Mouse (Mus musculus): ENCODE measurements around the gene Zglp1.

- TF ChIP-seq POLR2A (IDR thresholded peaks at IDR 0.05; ENCODE audit: borderline replicate concordance, control insufficient read depth, low read depth, low read length) (no peak), CTCF (IDR thresholded peaks at IDR 0.05; ENCODE audit: control insufficient read depth, insufficient read depth, low read length) (no peak)
Observed at GRCm38 (mm10) chr9:21039779-21040178, 27.1 kb downstream of the Zglp1 start.
